Mouse (Mus musculus): ENCODE measurements around the gene Dhcr24.

The Dhcr24 gene

DNA sequence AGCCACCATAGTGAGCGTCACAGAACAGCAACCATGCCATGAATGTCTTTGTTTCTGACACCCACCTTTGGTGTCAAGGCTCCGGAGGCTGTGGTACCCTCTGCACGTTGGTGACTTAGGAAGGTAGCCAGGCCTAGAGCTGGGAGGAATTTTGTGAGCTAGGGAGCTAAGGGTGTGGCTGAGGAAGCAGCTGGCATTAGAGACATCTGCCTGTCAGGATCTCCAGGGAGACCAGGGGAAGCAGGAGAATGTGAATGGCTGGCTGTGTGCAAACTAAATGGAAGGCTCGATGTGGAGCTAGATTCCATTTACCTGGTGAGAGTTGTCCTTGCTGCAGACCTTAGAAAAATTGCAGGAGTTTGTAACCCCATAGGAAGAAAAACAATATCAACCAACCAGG lies 23.8 kb downstream of the Dhcr24 start:
- CTCF ChIA-PET, result interaction anchor here in 1 of 4 experiments (0.7 to 2.0 kb wide), 2 partner anchors 9 to 55 kb away, joined by 3 to 8 read pairs; no protein-coding TSS in a partner anchor

DNA sequence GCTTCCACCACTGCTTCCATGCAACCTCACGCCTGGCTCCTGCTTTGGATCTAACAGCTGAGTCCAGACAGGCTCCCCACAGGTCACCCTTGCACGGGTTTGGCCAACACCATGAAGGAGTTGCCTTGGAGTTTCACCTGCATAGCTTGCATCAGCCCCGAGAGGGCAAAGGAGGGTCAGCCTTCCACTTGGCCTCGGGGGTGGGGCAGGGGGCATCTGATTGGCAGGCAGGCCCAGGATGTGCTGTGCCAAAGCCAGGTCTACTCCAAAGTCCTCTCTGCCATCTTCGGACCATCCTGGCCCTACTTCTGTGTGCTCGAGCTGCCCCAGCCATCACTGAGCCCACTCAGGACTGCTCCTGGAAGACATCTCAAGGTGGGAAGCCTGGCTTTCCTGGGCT lies 26.2 kb downstream of the Dhcr24 start:
- ChIA-PET POLR2A (interaction anchor here in 3 of 4 experiments (0.5 to 5.4 kb wide), 16 partner anchors 8 to 302 kb away, joined by 3 to 18 read pairs (median 6); no protein-coding TSS in a partner anchor), CTCF (interaction anchor here in 2 of 4 experiments (0.5 to 1.1 kb wide), 2 partner anchors 12 to 113 kb away, joined by 3 read pairs; no protein-coding TSS in a partner anchor)

More for the DNA sequence above, 23.8 kb downstream of the Dhcr24 start:
- POLR2A ChIA-PET, result interaction anchor here in 3 of 4 experiments (1.0 to 5.4 kb wide), 6 partner anchors 8 to 55 kb away, joined by 3 to 18 read pairs (median 6); no protein-coding TSS in a partner anchor

DNA sequence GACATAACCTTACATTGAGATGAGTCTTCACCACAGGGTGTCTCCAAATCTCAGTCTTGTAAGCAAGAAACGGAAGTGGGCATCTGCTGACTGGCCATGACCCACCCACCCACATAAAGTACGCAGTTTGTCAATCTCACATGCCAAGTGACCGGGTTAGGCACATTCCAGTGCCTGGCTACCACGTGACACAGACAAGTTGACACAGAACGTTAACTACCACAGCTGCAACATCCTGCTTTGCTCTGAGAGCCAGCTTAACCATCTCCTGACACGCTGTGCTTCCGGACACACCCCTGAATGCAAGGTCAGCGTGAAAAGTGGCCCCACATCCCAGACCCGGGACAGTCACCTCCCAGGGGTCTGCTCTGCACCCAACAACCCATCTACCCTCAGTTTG lies 29.3 kb downstream of the Dhcr24 start:
- CTCF ChIA-PET, result interaction anchor here in 2 of 4 experiments (0.9 to 1.4 kb wide), 3 partner anchors 20 to 118 kb away, joined by 3 to 4 read pairs (median 4); no protein-coding TSS in a partner anchor

DNA sequence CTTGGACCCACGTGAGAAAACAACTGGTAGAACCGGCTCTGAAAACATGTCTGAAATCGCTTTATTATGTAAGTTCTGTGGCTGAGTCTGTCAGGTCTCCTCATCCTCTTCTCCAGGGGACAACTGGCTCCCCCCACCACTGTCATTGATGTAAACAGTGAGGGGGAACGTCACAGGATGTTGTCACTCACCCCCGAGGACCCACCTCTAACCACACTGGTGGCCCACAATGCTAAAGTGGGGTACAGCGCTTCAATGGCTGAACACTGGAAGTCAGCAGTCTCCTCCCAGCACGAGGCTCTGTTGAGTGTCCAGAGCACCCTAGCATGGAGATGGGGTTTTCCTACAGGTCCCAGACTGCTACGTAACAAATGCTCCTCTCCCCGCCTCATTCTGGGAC lies 30.0 kb downstream of the Dhcr24 start:
- ChIA-PET CTCF (interaction anchor here in 2 of 4 experiments (0.9 to 1.1 kb wide), 2 partner anchors 61 to 117 kb away, joined by 3 read pairs; no protein-coding TSS in a partner anchor), POLR2A (interaction anchor here in 2 of 4 experiments (1.1 to 2.1 kb wide), 3 partner anchors 9 to 10 kb away, joined by 7 to 9 read pairs (median 9); no protein-coding TSS in a partner anchor)

More for the DNA sequence above, 29.3 kb downstream of the Dhcr24 start:
- POLR2A ChIA-PET, result interaction anchor here in 2 of 4 experiments (0.9 to 5.4 kb wide), 8 partner anchors 8 to 30 kb away, joined by 3 to 18 read pairs (median 6); partner anchors contain the start of gene Lexm (in 1 of the 2)

DNA sequence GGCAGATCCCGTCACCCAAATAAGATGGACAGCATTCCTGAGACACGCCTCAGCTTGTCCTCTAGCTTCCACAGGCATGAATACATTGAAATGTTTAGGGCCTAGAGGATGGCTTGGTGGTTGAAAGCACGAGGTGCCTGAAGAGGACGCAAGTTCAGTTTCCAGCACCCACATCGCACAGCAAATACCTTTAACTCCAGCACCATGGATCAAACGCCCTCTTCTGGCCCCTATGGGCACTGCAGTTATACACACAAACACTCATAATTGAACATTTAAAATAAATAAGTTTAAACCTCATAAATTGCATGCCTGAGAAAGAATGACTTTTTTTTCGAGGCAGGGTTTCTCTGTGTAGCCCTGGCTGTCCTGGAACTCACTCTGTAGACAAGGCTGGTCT lies 32.8 kb downstream of the Dhcr24 start:
- ChIA-PET CTCF (interaction anchor here (0.6 to 2.7 kb wide), 31 partner anchors 9 to 1904 kb away, joined by 3 to 13 read pairs (median 4); no protein-coding TSS in a partner anchor), POLR2A (interaction anchor here in 2 of 4 experiments (0.7 to 1.9 kb wide), 7 partner anchors 11 to 30 kb away, joined by 3 to 11 read pairs (median 4); no protein-coding TSS in a partner anchor)

DNA sequence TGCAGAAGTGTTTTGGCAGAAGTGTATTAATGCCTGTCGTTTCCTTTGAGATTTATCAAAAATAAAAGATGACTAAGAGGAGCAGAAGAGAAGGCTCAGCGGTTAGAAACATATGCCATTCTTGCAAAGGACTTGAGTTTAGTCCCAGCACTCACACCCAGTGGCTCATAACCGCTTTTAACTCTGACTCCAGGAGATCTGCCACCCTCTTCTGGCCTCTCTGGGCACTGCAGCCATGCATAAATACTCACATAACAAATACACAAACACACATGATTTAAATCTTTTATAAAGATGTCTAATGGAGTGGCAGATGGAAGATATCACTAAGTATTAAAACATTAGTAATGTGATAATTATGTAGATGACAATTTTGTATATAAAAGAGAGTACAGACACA lies 35.4 kb downstream of the Dhcr24 start:
- ChIA-PET POLR2A (interaction anchor here in 1 of 4 experiments (0.6 kb wide), 1 partner anchor 854 kb away, joined by 4 read pairs; no protein-coding TSS in a partner anchor), CTCF (interaction anchor here in 1 of 4 experiments (0.7 kb wide), 1 partner anchor 543 kb away, joined by 4 read pairs; no protein-coding TSS in a partner anchor)

DNA sequence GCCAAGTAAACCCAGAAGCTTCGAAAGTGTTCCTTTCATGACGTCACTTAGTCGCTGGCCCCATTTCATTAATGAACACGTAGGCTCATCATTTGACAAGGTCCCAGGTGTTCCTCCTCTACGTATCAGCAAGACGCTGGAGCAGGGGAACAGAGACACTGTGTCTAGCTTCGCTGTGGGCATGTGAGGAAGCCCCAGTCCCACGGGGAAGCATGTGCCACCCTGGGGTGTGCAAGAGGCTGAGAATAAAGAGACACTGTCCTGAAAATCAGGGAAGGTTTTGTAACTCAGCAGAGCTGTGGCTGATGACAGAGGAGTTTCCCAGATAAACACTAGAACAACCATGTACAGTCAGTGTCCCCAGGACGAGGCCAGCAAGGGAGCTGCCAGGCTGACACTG lies 36.2 kb downstream of the Dhcr24 start:
- ChIA-PET POLR2A (interaction anchor here in 2 of 4 experiments (0.6 to 1.4 kb wide), 4 partner anchors 9 to 28 kb away, joined by 3 to 4 read pairs (median 3); no protein-coding TSS in a partner anchor), CTCF (interaction anchor here in 2 of 4 experiments (0.5 to 0.7 kb wide), 3 partner anchors 9 to 542 kb away, joined by 3 to 8 read pairs (median 4); no protein-coding TSS in a partner anchor)

DNA sequence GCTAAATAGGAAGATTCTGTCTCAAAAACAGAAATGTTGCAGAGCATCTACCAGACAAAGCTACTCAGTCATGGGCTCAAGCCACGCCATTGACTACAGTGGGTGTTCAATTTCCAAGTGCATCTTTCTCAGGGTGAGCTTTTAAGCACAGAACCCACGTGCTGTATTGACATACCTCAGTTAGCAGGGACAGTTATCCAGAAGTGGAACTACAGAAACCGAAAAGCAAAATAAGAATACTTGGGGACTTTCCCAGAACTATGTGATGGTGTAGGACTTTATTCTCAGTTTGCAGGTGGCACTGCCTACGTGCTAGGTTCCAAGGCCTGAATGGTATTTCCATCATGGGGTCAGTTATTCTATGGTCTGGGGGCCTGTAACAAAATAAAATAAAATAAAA lies 36.9 kb downstream of the Dhcr24 start:
- ChIA-PET POLR2A (interaction anchor here in 2 of 4 experiments (0.8 to 1.4 kb wide), 3 partner anchors 9 to 28 kb away, joined by 3 read pairs; no protein-coding TSS in a partner anchor), CTCF (interaction anchor here in 2 of 4 experiments (0.5 to 1.7 kb wide), 2 partner anchors 125 to 178 kb away, joined by 3 to 4 read pairs; no protein-coding TSS in a partner anchor)

DNA sequence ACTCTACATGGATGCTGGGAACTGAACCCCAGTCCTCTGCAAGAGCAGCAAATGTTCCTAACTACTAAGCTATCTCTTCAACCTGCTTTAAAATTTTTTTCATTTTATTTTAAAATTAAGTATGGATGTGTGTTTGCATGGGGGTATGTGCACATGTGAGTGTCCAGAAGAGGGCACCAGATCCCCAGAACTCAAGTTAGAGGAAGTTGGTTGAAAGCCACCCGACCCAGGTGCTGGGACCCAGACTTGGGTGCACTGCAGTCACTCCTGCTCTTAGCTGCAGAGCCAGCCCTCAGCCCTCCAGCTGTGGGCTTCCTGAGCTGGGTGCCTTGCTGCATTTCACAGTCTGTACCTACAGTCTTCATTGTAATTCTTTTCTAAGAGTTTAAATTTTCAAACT lies 38.6 kb downstream of the Dhcr24 start:
- ChIA-PET POLR2A (interaction anchor here (0.6 to 3.2 kb wide), 8 partner anchors 9 to 395 kb away, joined by 3 to 17 read pairs (median 6); no protein-coding TSS in a partner anchor), CTCF (interaction anchor here (0.6 to 1.8 kb wide), 24 partner anchors 9 to 884 kb away, joined by 3 to 9 read pairs (median 4); partner anchors contain the start of genes Acot11 (in 1 of the 4) and Tmem59 (in 1 of the 4))

DNA sequence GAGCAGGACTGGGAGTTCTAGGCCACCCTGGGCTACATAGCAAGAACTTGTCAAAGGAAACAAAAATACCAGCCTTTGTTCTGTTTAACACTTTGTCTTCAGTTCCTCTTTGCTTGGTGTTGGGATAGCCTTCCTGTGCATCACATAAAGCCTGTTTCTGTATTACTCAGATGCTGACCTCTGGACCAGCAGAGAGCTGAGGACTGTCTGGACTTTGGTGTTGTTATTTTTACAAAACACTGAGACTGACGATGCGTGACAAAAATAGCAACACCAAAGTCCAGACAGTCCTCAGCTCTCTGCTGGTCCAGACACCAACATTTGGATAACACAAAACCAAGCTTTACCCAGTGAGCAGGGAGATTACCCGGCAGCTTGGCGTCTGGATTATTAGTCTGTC lies 39.9 kb downstream of the Dhcr24 start:
- ChIA-PET POLR2A (interaction anchor here (0.6 to 3.2 kb wide), 6 partner anchors 14 to 770 kb away, joined by 3 to 17 read pairs (median 4); no protein-coding TSS in a partner anchor), CTCF (interaction anchor here (0.6 to 1.8 kb wide), 9 partner anchors 104 to 1211 kb away, joined by 3 to 11 read pairs (median 5); no protein-coding TSS in a partner anchor)

DNA sequence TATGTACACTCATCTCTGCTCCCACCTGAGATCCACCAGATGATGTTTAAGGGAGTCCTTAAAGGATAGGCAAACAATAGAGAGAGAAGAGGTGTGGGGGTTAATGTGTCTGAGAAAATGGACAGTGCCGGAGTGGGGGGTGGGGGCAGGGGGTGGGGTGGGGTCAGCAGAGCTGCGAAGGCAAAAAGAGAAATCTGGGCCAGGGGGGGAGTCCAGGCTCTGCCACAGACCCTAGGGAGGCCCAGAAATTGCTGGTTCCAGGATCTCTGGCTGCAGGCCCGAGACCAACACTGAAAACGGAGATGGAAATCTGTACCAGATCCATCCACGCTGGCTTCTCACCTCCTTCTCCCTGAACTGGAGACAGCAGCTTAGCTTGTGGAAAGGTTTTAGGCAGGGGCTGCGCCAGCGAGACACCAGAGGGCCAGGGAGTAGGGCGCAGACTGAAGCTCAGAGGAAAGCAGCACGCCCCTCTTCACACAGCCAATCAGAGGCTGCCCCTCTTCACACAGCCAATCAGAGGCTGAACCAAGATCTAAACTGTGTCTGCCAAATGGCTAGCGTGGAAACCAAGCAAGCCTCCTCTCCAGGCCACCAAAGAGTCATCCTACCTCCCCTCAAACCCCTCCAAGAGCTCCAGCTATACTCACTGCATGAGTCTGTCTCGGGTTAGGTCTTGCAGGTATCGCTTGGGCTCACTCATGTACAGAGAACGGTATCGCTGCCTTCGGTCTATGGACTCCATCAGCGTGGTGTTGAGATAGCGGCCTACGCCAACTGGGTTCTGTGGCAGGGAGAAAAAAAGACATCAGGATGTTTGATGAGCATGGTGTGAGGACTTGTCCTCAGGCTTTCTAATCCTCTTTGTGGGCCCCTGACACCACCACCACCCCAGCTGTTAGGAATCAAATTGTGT lies 46.1 kb downstream of the Dhcr24 start:
- ChIA-PET POLR2A (interaction anchor here (0.6 to 3.1 kb wide), 34 partner anchors 8 to 1856 kb away, joined by 3 to 9 read pairs (median 4); partner anchors contain the start of genes Ttc4 (in 2 of the 4), Fam151a (in 1 of the 4), Pars2 (in 1 of the 4) and Tceanc2 (in 1 of the 4)), CTCF (interaction anchor here (0.6 to 2.1 kb wide), 14 partner anchors 9 to 146 kb away, joined by 3 to 9 read pairs (median 4); no protein-coding TSS in a partner anchor)

DNA sequence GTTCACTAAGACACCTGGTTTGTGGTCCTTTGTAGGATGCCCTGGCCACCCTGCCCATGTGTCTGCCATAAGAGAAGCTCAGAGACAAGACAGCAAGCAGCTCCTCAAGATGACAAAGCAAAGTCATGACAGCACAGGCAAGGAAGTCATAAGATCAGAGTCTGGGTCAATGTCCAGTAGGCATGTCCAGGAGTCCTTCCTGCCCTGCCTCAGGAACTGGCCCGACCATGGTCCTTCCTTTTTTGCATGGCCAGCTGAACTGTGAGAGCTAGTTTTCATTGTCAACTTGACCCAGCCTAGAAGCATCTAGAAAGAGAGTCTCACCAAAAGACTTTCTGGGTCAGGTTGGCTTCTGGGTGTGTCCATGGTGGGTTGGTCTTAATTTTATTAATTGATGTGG lies 47.1 kb downstream of the Dhcr24 start:
- POLR2A ChIA-PET, result interaction anchor here (0.6 to 3.1 kb wide), 17 partner anchors 8 to 571 kb away, joined by 3 to 9 read pairs (median 5); partner anchors contain the start of genes Ttc22 (in 2 of the 4), Fam151a (in 1 of the 4), Tceanc2 (in 1 of the 4) and Tmem59 (in 1 of the 4)
- CTCF ChIA-PET, result interaction anchor here in 3 of 4 experiments (0.9 to 2.1 kb wide), 8 partner anchors 8 to 101 kb away, joined by 3 to 9 read pairs (median 4); no protein-coding TSS in a partner anchor

DNA sequence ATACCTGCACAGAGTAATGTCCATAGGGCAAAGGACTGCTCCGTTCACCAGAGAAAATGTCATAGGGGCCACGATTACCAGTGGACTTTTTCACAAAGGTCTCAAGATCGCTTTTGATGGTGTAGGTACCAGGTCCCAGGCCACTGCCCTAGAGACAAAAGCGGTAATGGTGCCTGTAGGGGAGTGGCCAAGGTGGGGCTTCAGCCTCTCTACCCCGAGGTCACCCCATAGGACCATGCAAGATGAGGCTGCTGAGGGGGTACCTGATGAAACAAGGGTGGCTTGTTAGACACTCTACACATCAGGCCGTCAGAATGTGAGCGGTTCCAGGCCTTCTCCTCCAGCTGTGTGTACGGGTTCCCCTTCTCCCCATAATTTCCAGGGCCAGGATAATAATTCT lies 52.3 kb downstream of the Dhcr24 start:
- POLR2A ChIA-PET, result interaction anchor here in 2 of 4 experiments (0.6 to 2.7 kb wide), 3 partner anchors 94 to 142 kb away, joined by 3 to 11 read pairs (median 3); no protein-coding TSS in a partner anchor
- CTCF ChIA-PET, result interaction anchor here in 2 of 4 experiments (1.0 to 3.6 kb wide), 6 partner anchors 93 to 566 kb away, joined by 3 to 39 read pairs (median 14); partner anchors contain the start of gene Tceanc2 (in 1 of the 2)

DNA sequence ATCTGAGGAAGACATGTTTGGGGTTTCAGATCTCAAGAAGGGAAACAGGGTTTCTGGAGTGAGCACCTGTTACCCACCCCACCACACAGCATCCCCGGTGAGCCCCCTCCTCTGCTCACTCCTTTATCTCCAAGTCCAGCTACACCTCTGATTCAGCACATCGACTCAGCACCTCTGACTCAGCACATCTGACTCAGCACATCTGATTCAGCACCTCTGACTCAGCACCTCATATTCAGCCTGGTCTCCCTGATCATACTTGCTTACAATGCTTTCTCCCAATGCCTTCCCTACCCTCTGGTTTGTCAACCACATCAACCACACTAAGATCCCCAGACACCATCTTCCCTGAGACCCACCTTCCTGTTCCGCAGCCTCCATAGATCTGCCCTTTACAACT lies 52.7 kb downstream of the Dhcr24 start:
- POLR2A ChIA-PET, result interaction anchor here in 3 of 4 experiments (0.7 to 2.8 kb wide), 21 partner anchors 9 to 321 kb away, joined by 3 to 14 read pairs (median 3); partner anchors contain the start of genes Acot11 (in 1 of the 3) and Ttc22 (in 1 of the 3)
- CTCF ChIA-PET, result interaction anchor here (0.6 to 3.6 kb wide), 53 partner anchors 9 to 741 kb away, joined by 3 to 39 read pairs (median 4); partner anchors contain the start of genes Acot11 (in 1 of the 4), Mroh7 (in 1 of the 4) and Tceanc2 (in 1 of the 4)

DNA sequence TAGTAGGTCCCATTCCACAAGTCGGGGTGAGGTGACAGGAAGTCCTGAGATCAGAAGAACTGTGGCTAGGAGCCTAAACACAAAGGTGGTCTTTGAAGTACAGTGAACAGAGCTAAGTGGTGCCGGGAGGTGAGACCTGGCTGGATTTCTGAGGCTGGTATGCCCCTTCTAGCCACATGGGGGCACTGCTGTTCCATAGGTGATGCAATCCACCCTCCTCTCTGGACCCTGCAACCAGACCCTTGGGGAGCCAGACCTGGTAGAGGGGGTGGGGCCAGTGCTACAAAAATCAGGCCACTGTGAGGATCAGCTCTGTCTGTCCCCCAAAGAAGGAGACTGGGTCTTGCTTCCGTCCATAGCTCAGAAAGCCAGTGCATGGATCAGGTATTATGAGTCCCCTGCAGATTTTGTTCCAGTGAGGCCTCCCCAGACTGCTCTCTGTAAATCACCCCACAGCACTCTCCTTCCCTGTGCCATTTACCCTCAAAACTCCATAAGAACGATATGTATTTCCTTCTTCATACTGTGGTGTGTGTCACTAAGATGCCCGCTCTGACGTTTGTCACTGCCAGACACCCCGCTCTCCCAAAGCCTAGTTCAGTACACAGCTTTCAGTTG lies 53.5 kb downstream of the Dhcr24 start:
- POLR2A ChIA-PET, result interaction anchor here (0.6 to 2.8 kb wide), 29 partner anchors 8 to 321 kb away, joined by 3 to 14 read pairs (median 3); partner anchors contain the start of genes Acot11 (in 1 of the 4) and Ttc22 (in 1 of the 4)
- CTCF ChIA-PET, result interaction anchor here (0.6 to 3.6 kb wide), 64 partner anchors 9 to 740 kb away, joined by 3 to 39 read pairs (median 4); partner anchors contain the start of genes Acot11 (in 1 of the 4), Mroh7 (in 1 of the 4), Tceanc2 (in 1 of the 4) and Ttc4 (in 1 of the 4)

DNA sequence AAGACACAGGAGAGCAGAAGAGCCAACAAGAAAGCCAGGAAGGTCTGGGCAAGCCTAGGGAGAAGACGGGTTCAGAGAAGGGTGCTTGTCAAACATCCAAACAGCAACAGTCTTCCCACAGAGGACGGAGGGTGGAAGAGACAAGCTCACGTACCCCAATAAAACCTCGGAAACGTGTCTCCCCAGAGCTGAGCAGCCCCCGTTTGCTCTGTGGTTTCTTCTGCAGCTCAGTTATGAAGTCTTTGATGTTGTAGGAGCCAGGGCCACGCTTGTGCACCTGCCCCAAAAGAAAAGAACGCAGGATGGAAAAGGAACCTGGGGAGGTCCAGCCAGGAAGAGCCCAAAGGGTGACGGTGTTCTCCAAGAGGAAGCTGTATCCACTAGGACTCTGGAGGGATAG lies 54.0 kb downstream of the Dhcr24 start:
- CTCF ChIA-PET, result interaction anchor here (0.6 to 3.6 kb wide), 43 partner anchors 8 to 548 kb away, joined by 3 to 39 read pairs (median 5); partner anchors contain the start of genes Acot11 (in 1 of the 4), Mroh7 (in 1 of the 4) and Ttc4 (in 1 of the 4)
- POLR2A ChIA-PET, result interaction anchor here in 3 of 4 experiments (0.8 to 2.8 kb wide), 25 partner anchors 8 to 452 kb away, joined by 3 to 14 read pairs (median 5); partner anchors contain the start of genes Acot11 (in 1 of the 3), Cyb5rl (in 1 of the 3) and Mrpl37 (in 1 of the 3)
